Mouse (Mus musculus) T-helper 2 cell (primary cell): ENCODE results near the gene Blcap.

ENCODE experiments used
- in situ Hi-C: fragments of 300-600 bp; cut with MboI, MseI; formaldehyde crosslinking; loops from one replicate; pipeline ENCODE4 v1.15.1; 2025; ENCODE audit warnings: high pct_unique_total_duplicates

The Blcap gene

GRCm38 (mm10) chr2:157530056-157530955 lies 40.8 kb downstream of the Blcap start:
- in situ Hi-C loops, result no loop called here

- in situ Hi-C loops, result no loop called here
Measured at GRCm38 (mm10) chr2:157522556-157522955, 48.5 kb downstream of the Blcap start.

GRCm38 (mm10) chr2:157520496-157520895 lies 50.6 kb downstream of the Blcap start:
- in situ Hi-C loops, result no loop called here

GRCm38 (mm10) chr2:157519452-157519851 lies 51.6 kb downstream of the Blcap start:
- in situ Hi-C loops, result no loop called here

- in situ Hi-C loops, result no loop called here
Measured at GRCm38 (mm10) chr2:157518451-157518850, 52.6 kb downstream of the Blcap start.

- in situ Hi-C loops, result no loop called here
Measured at GRCm38 (mm10) chr2:157517526-157517925, 53.5 kb downstream of the Blcap start.

GRCm38 (mm10) chr2:157514353-157514752 lies 56.7 kb downstream of the Blcap start:
- in situ Hi-C loops, result no loop called here

- in situ Hi-C loops, result no loop called here
Measured at GRCm38 (mm10) chr2:157513737-157514208, 57.3 kb downstream of the Blcap start.

GRCm38 (mm10) chr2:157512859-157513258 lies 58.2 kb downstream of the Blcap start:
- in situ Hi-C loops, result no loop called here

GRCm38 (mm10) chr2:157510031-157510430 lies 61.0 kb downstream of the Blcap start:
- in situ Hi-C loops, result no loop called here

GRCm38 (mm10) chr2:157509182-157509581 lies 61.9 kb downstream of the Blcap start:
- in situ Hi-C loops, result no loop called here

- in situ Hi-C loops, result no loop called here
Measured at GRCm38 (mm10) chr2:157506779-157507178, 64.3 kb downstream of the Blcap start.
